Mouse (Mus musculus) spleen, postnatal 10 days (tissue): ENCODE measurements around the gene Gmnn.

Source experiments
- DNase-seq, 2 experiments: peaks; one replicate each; pipeline ENCODE4 v3.0.0; 2021 to 2022; ENCODE audit warnings: low spot score in 2 of 2

Gene Gmnn

DNA sequence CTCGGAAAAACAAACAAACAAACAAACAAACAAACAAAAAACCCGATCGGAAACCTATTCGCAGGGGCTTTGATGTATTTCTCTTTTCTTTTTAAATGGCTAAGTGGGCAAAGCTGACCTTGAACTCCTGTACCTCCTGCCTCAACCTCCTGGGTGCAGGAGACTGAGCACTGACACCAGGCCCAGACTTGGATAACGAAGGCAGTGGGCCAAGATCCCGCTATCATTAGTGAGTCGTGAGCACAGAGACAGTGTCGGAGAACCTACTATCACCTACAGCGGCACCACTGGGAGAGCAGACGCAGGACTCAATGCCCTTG, 680 bp downstream of the Gmnn start:
- DNase-seq = no peak

GRCm38 (mm10) chr13:24760351-24760870, 1.3 kb downstream of the Gmnn start:
- no peak for DNase-seq

- no peak for DNase-seq
These were observed 2.3 kb downstream of the Gmnn start for GRCm38 (mm10) chr13:24759451-24759850.

GRCm38 (mm10) chr13:24757820-24758564, 3.7 kb downstream of the Gmnn start:
- DNase-seq = no peak

DNA sequence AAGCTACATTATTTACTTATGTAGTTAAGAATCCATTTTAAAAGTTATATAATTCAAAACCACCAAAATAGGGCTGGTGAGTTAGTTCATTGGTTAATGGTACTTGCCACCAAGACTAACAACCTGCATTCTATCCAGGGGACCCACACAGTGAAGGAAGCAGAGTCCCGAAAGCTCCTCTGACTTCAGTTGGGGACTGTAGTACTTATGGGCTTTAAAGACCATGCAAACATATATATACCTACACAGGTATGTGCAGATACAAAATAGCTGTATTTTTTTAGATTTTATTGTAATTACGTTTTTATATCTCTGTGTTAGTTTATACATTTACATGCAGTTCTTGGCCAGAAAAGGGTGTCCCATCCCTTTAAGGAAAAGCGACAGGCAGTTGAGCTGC, 5.0 kb downstream of the Gmnn start:
- no peak for DNase-seq

- DNase-seq = no peak
These were observed 10.3 kb downstream of the Gmnn start for GRCm38 (mm10) chr13:24751396-24751795.

DNA sequence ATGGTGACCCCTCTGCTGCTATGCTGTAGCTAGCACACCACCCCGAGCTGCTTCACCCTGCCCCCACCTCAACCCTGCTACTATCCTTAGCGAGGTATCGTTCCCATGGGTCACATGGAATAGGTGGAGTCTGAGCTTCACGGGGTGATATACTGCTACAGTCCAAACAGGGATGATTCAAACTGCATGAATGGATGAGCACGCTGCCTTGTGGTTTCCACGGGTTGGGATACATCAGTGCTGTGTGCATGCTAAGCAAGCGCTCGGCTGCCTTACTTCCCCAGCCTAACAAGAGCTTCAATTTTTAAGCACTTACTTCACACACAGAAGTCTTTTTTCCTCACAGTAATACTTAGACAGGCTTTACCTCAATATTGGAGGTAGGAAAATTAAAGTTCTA, 10.9 kb downstream of the Gmnn start:
- no peak for DNase-seq

DNA sequence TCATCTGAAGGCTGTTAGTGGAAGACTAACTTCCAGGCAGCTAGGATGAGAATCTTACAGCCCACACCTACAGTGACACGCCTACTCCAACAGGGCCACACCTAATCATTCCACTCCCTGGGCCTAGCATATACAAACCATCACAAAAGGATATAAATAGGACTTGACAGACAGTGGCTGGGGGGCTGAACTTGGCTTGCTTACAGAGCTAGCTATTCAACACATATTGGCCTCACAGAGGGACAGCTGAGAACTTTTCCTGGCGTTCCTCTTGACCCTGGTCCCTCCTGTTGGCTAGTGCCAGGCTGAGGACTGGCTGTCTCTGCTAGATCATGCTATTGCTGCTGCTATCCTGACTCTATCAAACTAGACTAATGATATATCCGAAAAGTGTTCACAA, 13.9 kb downstream of the Gmnn start:
- DNase-seq = no peak

- DNase-seq = no peak
These were observed 20.7 kb downstream of the Gmnn start, which contains the start of gene Armh2 for GRCm38 (mm10) chr13:24741028-24741427. Gene Armh2, plus strand, starts transcription at chr13:24741232.

- no peak for DNase-seq
These were observed 26.1 kb downstream of the Gmnn start for GRCm38 (mm10) chr13:24735608-24736131.

DNA sequence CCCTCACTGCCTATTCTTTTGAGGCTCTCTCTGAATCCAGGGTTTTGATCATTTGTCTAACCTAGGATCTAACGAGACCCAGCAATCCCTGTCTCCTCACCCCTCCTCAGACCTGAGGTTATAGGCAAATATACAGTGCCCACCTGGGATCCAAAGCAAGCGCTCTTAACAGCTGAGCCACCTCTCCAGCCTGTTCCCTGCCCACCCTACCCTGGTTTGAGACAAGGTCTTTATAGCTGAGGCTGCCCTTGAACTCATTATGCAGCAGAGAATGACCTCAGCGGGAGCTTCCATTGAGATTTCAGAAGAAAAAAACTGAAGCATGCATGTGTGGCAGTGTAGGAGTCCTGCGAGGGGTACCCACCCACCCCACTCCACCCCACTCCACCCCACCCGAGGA, 27.2 kb downstream of the Gmnn start:
- no peak for DNase-seq

- DNase-seq = no peak
These were observed 32.6 kb downstream of the Gmnn start for GRCm38 (mm10) chr13:24729128-24729527.

DNA sequence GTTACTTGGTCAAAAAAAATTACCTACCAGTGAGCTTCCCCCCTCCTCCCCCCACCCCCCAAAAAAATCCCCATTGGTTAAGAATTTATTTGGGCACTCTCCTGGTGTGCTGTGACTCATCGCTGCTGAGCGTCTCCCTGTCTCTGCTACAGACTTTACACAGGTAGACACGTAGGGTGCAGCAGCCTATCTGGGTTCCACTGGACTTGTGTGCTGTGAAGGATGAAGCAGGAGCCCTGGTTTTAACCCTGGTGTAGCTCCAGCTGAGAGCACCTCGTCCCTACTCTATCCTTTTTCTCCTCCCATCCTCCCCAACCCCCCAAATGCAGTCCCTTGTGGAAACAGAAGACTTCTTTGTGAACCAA, 37.3 kb downstream of the Gmnn start:
- DNase-seq = no peak

DNA sequence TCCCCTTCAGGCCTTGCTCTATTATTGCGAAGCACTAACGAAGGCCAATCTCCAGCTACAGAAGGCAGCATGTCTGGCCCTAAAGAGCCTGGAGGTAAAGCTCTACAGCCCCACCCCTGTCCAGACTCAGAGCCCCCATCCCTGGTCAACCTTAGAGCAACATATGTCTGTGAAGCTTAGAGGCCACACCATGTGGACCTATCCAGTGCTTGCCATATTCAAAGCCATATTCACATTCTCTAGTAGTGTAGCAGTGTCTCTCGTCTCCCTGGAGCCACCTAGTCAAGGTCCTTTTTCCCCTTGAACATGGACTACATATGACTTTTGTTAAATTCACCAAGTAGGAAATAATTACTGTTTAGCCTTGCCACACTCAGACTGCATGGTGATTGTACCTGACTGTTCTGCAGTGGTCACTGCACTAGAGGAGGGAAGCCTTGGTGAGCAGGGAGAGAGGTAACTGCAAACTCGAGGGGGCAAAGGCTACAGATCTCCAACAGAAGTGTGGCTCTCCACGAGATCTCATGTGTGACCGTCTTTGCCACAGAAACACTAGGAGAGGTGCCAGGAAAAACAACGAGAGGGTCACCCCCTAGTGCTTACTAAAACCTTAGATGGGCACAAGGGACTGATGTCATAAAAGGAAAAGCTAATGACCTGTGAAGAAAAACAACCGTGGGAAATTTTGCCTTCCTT, 37.9 kb downstream of the Gmnn start:
- no peak for DNase-seq

GRCm38 (mm10) chr13:24721502-24721901, 40.2 kb downstream of the Gmnn start:
- DNase-seq = no peak

DNA sequence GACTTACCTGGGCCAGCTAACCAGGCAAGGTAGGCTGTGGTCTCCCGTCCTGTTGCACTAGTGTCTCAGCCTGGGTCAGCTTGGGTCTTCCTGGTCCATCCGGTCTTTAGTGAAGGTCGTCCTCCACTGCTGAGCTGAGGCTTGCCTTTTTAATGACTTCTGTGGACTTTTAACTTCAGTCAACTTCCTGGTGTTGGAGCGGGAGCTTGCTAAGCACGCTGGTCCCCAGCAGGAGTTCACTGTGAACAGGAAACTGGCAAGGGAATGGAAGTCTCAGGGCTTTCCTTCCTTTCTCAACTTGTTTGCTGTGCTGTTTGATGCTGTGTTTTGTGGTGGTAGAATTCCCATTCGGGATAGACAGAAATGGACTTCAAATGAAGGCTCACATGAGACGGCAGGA, 44.0 kb downstream of the Gmnn start:
- DNase-seq = no peak

DNA sequence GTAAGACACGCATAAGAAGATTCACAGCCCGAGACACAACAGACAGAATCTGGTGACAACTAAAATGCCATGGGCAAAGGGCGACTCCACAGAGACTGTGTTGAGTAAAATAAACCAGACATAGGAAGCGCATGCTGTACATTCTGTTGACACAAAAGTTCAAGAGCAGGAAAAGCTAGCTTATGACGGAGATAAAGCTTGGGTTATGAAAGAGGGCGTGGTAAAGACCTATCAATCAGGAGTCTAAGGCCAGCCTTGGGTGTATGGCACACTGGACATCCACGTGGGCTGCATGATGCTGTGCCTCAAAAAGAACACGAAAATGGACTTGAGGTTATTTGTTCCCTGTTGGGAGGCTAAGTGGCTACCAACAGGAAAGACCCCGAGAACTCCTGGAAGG, 45.3 kb downstream of the Gmnn start:
- DNase-seq = no peak

DNA sequence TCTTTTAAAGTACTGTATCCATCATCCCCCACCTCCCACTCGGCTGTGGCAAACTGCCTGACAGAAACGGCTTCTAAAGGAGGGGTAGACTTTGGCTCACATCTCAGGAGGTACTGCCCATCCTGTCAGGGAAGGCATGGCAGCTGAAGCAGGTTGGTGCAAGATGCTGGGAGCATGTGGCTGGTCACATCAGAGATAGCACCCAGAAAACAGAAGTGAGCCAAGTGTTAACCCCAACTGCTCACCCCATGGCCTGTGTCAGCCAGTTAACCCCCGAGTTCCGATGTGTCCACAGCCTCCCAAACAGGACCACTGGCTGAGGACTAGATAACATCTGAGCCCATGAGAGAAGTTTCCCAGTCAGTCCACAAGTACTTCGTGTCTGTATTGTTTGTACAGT, 46.1 kb downstream of the Gmnn start:
- no peak for DNase-seq

DNA sequence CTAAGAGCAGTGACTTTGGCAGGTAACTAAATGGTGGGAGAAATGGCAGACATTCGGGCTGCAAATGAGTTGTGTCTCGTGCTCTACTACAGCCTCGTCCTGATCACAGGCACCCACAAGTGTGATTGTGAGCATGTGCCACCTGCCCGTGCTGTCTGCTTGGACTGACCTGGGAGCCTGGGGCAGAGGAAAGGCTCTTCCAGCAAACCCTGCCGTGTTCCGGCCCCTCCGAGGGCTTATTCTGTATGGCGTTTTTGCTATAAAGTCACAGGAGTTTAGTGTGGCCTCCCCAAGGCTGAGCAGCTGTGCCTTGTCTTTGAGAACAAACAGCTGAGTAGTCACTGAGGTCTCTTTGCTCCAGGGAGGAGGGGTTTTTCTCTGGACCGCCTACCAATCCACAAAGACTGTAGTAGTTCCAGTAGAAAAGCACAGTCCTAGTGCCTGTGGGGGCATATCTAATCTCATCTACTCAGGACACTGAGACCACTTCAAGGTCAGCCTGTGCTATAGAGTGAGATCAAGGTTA, 47.3 kb downstream of the Gmnn start:
- no peak for DNase-seq

- peak; percentile 68 to 84 for DNase-seq
These were observed 48.2 kb downstream of the Gmnn start for GRCm38 (mm10) chr13:24713434-24714000.

- DNase-seq = no peak
These were observed 49.1 kb downstream of the Gmnn start for GRCm38 (mm10) chr13:24712581-24713130.

DNA sequence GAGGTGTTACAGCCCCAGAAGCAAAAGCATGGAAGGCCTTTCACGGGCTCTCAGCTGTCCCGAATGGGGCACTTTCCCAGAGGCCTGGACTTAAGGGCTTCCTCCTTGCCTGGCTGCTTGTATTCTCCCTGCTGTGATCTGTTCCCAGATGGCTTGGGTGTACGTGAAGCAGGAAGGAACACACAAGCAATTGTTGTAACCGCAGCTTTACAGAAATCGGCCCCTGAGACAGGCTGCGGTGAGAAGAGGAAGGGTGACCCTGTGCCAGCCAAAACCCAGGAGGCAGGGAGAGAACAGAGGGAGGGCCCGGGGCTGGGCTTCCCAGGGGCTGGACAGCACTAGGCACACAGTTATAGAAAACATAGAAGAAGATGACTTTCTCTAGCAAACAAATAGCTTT, 50.8 kb downstream of the Gmnn start:
- no peak for DNase-seq
